ENCODE assay signal across 8 mouse cellular contexts in the genomic region with DNA sequence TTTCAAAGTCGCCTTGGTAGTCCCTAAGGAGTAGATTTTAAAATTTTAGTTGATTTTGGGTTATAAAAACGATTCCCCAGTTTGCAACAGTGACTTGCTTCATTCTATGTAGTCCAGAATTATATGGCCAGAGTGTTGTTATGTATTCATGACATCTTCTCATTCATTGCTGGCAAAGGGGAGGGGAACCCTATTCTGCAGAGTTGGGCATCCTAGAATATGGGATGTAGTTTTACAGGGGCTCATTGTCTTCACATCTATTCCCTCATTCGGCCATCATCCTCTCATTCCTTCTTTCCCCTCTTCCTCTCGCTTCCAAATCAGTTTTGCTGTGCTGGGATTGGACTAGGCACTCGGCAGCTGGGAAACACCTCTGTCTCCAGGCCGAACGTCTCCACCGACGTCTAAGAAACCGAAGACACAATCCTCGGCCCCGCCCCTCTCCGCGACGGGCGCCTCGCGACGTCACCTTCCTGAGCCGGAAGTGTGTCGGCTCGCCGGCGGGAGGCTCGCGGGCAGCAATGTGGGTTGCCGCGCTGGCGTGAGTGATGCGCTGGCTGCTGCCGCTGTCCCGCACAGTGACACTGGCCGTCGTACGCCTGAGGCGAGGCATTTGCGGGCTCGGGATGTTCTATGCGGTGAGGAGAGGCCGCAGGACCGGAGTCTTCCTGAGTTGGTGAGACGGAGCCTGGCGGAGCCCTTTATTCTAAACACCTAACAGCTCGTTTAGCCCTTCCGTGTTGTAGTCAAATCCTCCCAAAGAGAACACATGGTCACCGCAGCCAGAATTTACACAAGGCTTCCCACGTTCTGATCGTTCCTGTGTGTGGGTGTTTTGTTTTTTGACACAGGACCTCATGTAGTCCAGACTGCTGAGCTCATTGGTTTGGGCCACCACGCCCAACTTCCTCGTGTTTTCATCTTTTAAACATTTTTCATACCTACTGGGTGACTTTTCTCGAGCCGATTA. TPM values are rescaled to one million over a fixed set of nuclear protein-coding genes. Genes with fewer than 3 reads are reported as not detected.
A peak's percentile ranks its signal among the peaks of the same experiment; 100 is the strongest.
DNase-seq lines count a peak whose midpoint lies in the region; ATAC-seq lines count a peak whose summit lies in the region.

Gene Rnaseh1 (plus strand): TSS at position 462 of the 970 bp plus-strand sequence.

- peaks cover 8% of the 10 kb centered on the region for H3K27me3 ChIP-seq in megakaryocyte, embryonic 14.5 days (replicated peaks)

- intact Hi-C loops in gastrocnemius, postnatal 14 days (cut with DNase I; ENCODE audit: low total_unique reads), result no loop called here

- peak; percentile 92 to 94 for DNase-seq in adrenal gland, adult 18-20 months (ENCODE audit: low spot score in 2 of 2)
- DNase-seq in embryo, embryonic 10.5 days (ENCODE audit: low spot score), result peak; percentile 94
- peak; percentile 90 for DNase-seq in gastrocnemius, postnatal 14 days
- DNase-seq in left cerebral cortex, adult 9 months (ENCODE audit: low spot score in 2 of 2), result peak; percentile 76 to 92
- DNase-seq in right cerebral cortex, adult 2 months (ENCODE audit: low spot score in 2 of 2), result peak; percentile 93 to 94
- peak; percentile 62 for DNase-seq in urinary bladder, postnatal 10 days (ENCODE audit: low spot score)

- peak within 1 kb of the TSS; percentile 96 for H3K4me3 ChIP-seq in megakaryocyte, embryonic 14.5 days (replicated peaks)

- ATAC-seq in inflammation-experienced regulatory T-cells, adult 6 months, result peak; percentile 98

- peaks cover 16% of the 10 kb centered on the region for H3K4me1 ChIP-seq in megakaryocyte, embryonic 14.5 days

- H3K9me3 ChIP-seq in megakaryocyte, embryonic 14.5 days, result no peaks in the 10 kb centered on the region

- H3K36me3 ChIP-seq in megakaryocyte, embryonic 14.5 days (replicated peaks; ENCODE audit: low read length), result peaks cover 29% of the 10 kb centered on the region

RNA-seq across cellular contexts. Expression of gene Rnaseh1, which starts in this region (rescaled TPM):
- 10 to 100 TPM; 13.3 to 14.2 TPM for total RNA-seq in adrenal gland, adult 18-20 months (2021)
- total RNA-seq in gastrocnemius, postnatal 14 days (2021), result 1 to 10 TPM; 4.6 to 5.1 TPM
- 10 to 100 TPM; 21.7 to 32.7 (median 28.9) TPM for polyA plus RNA-seq in inflammation-experienced regulatory T-cells, adult 6 months (2017; shearing (Covaris generic))
- 8.1 TPM in 1 of 2 replicates, not detected in the other for polyA plus RNA-seq in megakaryocyte, embryonic 14.5 days (2012; ENCODE audit: insufficient read depth, low replicate concordance)

Comparison
In these comparisons a context has a peak if more than half of its experiments do, and no peak if none do; other contexts are left out.
1. Peak in every context shown above with its lines: DNase-seq, ATAC-seq and H3K4me3 ChIP-seq.